Mouse (Mus musculus) embryo, embryonic 11 days (tissue): Measurements from ENCODE around the gene Cry2.

Experiments used
- DNase-seq: peaks from one replicate; pipeline ENCODE4 v3.0.0-alpha.2; 2015

Cry2 gene

DNA sequence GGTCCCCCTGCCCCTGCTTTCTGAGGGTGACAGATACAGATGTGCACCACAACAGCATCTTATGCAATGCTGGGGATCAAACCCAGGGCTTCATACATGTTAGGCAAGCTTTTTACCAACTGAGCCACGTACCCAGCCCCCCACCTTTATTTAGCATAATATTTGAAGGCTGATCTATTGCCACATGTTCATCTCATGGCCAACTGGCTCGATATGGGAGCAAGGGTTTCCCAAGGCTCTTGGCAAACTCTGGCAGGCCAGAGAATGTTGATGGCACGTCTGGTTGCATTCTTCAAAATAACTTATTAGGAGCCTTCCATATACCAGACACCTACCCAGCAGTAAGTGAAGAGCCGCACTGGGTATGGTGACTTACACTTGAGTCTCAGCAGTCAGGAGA lies 9.5 kb upstream of the Cry2 start:
- no peak for DNase-seq

- DNase-seq: no peak
Measured at GRCm38 (mm10) chr2:92442419-92443001, 8.7 kb upstream of the Cry2 start.

- no peak for DNase-seq
Measured at GRCm38 (mm10) chr2:92440432-92440831, 6.6 kb upstream of the Cry2 start.

- no peak for DNase-seq
Measured at GRCm38 (mm10) chr2:92438567-92438966, 4.7 kb upstream of the Cry2 start.

DNA sequence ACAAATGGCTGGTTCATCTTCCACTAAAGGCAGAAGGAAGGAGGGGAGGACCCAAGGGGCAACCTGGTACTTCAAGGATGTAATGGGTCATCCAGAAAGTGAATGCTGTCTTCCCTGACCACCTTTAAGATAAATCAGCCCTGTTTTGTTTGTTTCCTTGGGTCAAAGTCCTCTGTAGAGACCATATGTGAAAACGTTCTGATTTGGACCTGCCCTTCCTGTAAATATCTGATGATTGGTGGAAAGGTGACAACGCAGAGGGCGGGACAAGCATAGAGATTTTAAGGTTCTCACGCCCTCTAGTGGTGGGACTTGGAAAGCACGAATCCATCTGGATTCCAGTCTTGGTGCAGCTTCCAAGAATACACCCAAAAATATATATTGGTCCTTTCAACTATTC lies 4.0 kb upstream of the Cry2 start:
- peak; percentile 89 for DNase-seq

DNA sequence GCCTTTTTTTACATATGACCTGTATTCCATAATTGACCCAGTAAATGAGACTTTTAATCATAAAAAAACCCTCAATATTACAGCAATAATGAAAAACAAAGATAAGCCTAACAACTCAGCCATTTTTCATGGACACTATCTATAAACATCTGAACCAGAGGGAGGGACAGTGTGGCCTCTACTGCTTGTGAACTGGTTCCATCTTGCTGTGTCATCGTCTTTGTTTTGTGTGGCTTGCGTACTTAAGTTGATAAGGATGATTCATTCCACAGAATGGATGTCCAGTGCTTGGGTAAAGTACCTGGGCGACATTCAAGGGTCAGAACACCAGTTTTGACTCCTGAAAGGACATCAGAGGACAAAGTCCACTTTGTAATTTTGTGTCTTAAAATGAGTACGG lies 3.5 kb upstream of the Cry2 start:
- no peak for DNase-seq

DNA sequence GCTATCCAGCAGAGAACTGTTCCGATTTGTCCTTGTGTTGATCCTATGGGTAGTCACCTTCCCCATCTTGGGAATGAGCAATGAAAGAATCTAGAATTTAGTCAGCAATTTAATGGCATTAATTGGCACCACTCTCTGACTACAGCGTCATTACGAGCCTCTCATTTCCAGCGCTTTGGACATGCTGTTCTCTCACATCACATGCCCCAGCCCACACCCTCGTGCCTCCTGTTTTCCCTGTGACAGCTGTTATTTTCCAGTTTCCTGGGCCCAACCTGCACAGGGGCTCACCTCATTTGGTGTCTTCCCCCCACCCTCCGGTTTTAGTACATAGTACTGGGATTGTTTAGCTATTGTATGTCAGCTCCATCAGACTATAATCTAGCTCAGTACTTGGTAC lies 1.2 kb upstream of the Cry2 start:
- no peak for DNase-seq

GRCm38 (mm10) chr2:92434375-92434745 lies 517 bp upstream of the Cry2 start:
- no peak for DNase-seq

DNA sequence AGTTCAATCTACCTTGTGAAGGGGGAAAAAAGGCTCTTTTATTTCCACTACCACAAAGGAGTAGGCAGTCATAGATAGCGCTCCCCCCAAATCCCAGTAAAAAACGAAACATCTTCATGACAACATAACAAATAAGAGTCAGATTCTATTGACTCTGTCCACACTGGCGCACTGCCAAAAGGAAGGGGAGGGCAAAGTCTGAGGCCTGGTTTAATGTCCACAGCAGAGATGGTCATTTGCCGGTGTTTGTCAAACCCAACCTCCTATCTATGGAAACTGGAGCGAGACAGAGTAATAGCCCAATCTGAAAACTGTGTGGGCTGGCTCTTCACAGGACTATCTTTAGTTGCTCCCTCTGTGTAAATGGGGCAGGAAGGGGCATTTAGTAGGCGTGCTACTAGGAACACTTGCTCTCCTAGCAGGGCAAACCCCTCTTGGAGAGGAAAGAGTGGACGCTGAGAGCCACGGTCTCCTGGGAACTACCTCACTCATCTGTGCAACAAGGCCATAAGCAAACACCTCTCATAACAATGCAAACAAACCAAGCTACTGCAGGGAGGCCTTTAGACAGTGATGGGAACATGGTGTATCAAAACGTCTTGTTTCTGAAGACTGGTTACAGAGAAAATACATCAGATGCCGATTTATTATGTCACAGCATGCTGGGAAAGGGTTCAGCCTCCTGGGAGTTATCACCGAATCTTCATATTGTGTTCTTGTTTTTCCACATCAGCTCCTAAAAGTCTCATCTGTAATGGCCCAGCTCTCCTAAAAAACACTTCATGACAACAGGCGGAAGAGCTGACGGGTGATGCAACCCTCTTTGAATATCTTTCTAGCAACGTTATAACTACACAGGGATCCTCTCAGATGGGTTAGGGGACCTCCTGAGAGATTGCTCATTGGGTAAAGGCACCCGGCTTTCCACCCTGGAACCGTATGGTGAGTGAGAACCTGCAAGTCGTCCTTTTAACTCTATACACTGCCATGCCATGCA lies 1.2 kb downstream of the Cry2 start:
- DNase-seq: no peak

DNA sequence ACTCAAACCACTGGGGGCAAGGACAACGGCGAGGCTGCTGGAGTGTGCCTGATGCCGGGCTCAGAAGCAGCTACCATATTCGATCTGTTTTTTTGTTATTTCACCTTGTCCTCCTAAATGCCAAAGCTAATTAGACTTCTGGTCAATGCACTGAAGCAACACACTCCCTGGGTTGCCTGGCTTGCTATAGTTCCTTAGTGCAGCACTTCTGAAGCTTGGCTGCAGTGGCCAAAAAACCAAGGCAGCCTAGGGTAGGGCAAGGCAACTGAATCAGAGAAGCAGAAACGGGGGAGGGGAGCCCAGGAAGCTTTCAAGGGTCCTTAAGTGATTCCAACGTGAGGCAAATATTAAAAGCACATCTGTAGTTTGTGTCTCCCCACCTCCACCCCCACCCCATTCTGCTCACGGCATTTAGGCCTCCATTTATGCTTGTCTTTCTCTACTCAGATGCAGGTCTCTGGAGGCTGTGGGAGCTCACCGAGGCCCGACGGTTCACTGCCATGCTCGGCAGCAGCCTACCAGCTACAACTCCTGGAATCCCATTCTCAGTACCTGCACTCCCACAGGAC lies 2.1 kb downstream of the Cry2 start:
- no peak for DNase-seq

DNA sequence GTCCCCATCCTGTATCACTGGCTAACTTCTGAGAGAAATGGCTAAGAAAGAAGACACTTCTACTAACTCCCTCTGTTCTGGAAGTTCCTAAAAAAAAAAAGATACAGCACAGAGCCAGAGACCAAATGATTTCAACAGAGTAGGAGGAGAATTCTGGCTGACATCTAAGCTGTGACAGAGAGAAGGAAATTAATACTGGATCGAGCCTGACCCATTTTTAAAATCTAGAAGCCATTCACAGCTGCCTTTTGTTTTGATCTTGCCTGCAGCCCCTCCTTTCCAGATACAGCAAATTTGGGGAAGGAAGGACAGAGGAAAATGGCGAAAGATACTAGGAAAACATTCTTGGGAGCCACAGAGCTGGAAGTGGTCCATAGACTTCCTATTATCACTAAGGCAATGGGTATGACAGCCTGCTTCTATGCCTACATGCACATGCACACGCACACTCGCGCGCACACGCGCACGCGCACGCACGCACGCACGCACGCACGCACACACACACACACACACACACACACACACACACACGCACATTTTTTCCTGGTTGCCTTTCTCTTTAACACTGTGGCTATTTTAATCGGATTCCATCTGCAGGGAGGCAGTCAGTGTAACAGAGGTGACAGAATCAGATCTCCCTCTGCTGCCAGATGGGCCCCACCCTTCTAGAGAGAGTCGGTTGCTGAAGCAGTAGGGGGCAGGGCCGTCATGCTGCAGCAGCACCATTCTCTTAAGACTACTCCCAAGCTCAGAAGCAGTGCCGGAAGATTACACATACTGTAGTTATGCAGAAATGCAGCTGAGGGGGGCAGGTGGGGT lies 2.9 kb downstream of the Cry2 start:
- DNase-seq: peak; percentile 37

GRCm38 (mm10) chr2:92430089-92430488 lies 3.8 kb downstream of the Cry2 start:
- no peak for DNase-seq

DNA sequence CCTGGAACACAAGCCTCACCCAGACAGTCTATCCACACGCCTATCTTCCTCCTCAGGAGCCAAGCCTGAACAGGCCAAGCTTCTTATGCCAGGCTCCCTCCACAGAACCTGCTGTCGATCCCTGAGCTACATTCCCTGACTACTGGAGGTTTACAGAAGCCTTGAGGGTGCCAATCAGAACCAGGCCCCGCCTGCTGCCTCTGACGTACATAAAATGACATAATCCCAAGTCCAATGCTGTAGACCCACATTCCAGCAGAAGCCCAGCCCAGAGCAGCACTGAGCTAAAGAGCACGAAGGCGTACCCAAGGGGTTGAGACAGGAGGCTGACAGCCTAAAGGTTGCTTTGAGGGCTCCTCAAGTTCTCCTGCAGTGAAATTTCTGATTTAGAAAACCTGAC lies 6.0 kb downstream of the Cry2 start:
- peak; percentile 44 for DNase-seq

DNA sequence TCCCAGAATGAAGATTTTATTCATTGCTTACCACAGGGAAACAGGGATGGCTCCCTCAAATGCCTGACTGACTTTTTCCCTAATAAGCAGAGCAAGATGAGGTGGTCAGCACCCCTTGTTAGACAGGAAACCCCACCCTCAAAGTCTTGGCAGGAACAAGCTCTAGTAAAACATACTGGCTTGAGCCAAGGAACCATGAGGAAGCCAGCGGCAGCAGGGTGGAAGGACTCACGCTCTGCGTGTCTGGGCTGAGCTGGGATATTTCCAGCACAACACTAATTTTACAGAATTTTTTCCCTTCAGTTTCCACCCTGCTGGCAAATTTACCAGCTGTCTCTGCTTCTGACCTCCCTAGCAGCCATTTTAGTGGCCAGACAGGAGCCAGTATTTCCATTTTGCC lies 7.4 kb downstream of the Cry2 start:
- DNase-seq: no peak

GRCm38 (mm10) chr2:92425366-92425765 lies 8.5 kb downstream of the Cry2 start:
- no peak for DNase-seq

DNA sequence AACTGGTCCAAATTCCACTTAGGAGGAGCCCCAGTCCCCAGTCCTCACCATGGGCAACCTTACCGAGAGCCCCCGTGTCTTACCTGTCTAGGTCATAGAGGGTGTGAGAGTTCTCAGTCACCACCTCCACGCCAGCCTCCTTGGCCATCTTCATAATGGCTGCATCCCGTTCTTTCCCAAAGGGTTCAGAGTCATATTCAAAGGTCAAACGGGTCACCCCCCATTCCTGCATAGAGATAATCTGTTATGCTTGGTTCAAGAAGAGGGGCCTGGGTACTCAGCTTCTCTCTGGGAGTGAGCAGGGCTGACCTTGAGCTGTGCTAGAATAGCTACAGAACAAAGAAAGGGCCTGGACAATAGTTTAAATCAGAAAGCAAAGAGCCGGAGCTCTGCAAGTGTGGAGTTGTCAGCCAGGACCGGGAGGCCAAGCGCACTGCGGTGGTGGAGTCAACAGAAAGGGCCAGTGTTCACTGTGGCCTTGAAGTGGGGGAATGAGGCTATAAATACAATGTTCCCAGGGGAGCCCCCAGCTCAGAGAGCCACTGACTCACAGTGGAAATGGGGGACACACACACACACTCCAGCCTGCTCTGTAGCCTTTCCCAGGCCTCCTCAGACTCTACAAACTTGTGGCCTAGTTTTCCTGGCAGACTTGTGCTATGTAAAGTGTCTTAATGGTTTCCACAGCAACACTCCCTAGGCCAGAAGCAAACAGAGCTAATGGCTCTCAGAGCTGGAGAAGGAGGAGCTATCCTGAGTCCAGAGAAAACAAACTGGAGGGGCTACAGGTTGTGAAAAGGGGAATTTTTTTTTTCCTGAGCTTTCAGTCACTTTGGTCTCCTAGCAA lies 9.2 kb downstream of the Cry2 start:
- peak; percentile 56 for DNase-seq

- no peak for DNase-seq
Measured at GRCm38 (mm10) chr2:92423702-92424461, 10.0 kb downstream of the Cry2 start.

DNA sequence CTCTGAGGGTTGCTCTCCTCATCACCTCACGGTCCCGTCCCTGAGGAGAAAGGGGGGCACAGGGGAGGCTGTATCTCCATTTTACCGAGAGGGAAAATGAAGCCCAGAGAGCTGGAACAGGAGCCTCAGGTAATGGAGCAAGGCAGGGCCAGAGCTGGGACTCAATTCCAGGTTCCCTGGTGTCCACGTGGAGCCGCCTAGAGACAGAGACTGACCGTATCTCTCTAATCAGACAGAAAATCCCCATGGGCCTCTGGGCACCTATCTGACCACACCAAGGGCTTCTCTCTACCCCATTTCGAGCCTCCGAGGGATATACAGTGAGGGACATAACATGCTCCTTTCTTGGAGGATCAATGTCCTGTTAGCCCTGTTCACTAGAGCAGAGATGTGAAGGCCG lies 10.7 kb downstream of the Cry2 start:
- DNase-seq: no peak

GRCm38 (mm10) chr2:92422388-92423135 lies 11.3 kb downstream of the Cry2 start:
- no peak for DNase-seq

GRCm38 (mm10) chr2:92421723-92422387 lies 12.0 kb downstream of the Cry2 start:
- no peak for DNase-seq
